Mouse (Mus musculus): ENCODE measurements around the gene Gm13723. TPM values are rescaled to one million over a fixed set of nuclear protein-coding genes. Genes with fewer than 3 reads are reported as not detected.

The Gm13723 gene
- polyA plus RNA-seq (2014; fragmentation: Nextera tagmentation; extraction: Ambion mirVana), result not detected in 2 replicates

DNA sequence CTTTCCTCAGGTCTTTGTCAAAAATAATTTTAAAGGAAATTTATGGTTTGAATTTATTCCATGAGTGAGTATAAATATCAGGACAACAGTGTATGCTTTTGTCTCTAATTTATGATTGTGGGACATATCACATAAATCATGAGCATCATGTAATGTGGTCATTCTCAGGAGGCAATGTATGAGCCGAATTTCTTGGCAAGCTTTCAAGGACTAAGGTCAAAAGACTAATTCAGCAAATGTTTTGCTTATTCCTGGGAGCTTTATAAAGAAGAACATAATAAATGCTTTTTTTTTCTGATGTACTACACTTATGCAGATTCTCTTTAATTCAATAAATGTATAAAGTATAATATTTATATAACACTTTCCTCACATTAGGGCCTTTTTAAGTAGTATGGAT lies at the start of gene Gm13723:
Gene Gm13723 (minus strand): TSS at position 101 of the 400 bp plus-strand sequence.
- ATAC-seq (ENCODE audit: insufficient read depth) (no peak), DNase-seq (peak; percentile 1)
- no peaks in the 10 kb centered on the region for H3K9me3 ChIP-seq (ENCODE audit: low read depth, low read length)
- no peaks in the 10 kb centered on the region for H3K4me1 ChIP-seq (ENCODE audit: insufficient read depth)
- no peak within 1 kb of the TSS for H3K9ac ChIP-seq
- 32% methylated on average over 1 of the region's 1 CpGs for WGBS
- H3K4me3 ChIP-seq (ENCODE audit: low read depth, low read length), result no peak within 1 kb of the TSS
- H3K4me2 ChIP-seq, result no peak within 1 kb of the TSS
- H3K27me3 ChIP-seq (ENCODE audit: insufficient read depth, low read length), result no peaks in the 10 kb centered on the region
- TF ChIP-seq CTCF (IDR thresholded peaks at IDR 0.05; ENCODE audit: low read depth), result no peak
- H3K36me3 ChIP-seq (ENCODE audit: insufficient read depth), result no peaks in the 10 kb centered on the region
- no peak within 1 kb of the TSS for H3K27ac ChIP-seq (ENCODE audit: low read depth)

DNA sequence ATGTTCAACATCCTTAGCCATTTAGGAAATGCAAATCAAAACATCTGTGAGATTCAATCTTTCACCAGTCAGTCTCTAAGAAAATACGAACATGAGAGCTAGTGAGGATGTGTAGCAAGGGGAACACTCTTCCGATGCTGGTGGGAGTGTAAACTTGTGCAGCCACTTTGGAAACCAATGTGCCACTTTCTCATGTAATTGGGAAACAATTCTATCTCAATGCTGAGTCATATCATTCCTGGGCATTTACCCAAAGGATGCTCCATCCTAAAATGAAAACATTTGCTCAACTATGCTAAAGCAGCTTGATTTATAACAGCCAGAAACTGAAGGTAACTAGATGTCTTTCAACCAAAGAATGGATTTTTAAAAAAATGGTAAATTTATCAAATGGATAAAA lies 31.0 kb upstream of the Gm13723 start:
- Histone ChIP-seq H3K9ac (no peak overlapping the region), H3K4me2 (no peak overlapping the region), H3K9me3 (ENCODE audit: low read depth, low read length) (no peaks in the 10 kb centered on the region), H3K27ac (ENCODE audit: low read depth) (no peak overlapping the region), H3K27me3 (ENCODE audit: insufficient read depth, low read length) (no peaks in the 10 kb centered on the region), H3K36me3 (ENCODE audit: insufficient read depth) (no peaks in the 10 kb centered on the region), H3K4me1 (ENCODE audit: insufficient read depth) (no peaks in the 10 kb centered on the region), H3K4me3 (ENCODE audit: low read depth, low read length) (no peak overlapping the region)
- 82% methylated on average over 2 of the region's 2 CpGs for WGBS
- ATAC-seq (ENCODE audit: insufficient read depth), result no peak
- DNase-seq, result no peak
- TF ChIP-seq CTCF (IDR thresholded peaks at IDR 0.05; ENCODE audit: low read depth), result no peak

DNA sequence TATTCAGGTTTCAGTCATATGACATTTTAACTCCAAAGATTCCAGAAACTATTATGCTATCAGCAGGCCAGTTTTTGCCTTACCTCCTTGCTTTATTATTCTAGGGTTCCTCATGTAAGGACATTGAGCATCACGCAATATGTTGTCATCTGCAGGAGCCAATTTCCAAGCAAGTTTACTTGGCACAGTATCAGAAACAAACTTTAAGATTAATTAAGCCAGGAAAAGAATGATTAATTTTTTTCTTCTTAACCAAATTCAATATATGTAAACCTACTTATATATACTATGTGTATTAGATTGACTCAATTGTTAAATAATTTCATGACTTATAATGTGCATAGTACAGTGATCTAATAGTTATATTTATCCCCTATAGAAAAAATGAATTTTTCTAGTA lies 17.5 kb upstream of the Gm13723 start, which contains the start of gene Olfr1097:
Gene Olfr1097 (minus strand): TSS at position 101 of the 400 bp plus-strand sequence.
- Histone ChIP-seq H3K4me3 (ENCODE audit: low read depth, low read length) (no peak within 1 kb of the TSS), H3K9ac (no peak within 1 kb of the TSS), H3K27ac (ENCODE audit: low read depth) (no peak within 1 kb of the TSS), H3K9me3 (ENCODE audit: low read depth, low read length) (no peaks in the 10 kb centered on the region), H3K27me3 (ENCODE audit: insufficient read depth, low read length) (no peaks in the 10 kb centered on the region), H3K4me1 (ENCODE audit: insufficient read depth) (no peaks in the 10 kb centered on the region), H3K36me3 (ENCODE audit: insufficient read depth) (no peaks in the 10 kb centered on the region), H3K4me2 (no peak within 1 kb of the TSS)
- DNase-seq, result no peak
- no peak for ATAC-seq (ENCODE audit: insufficient read depth)
- 88% methylated on average over 1 of the region's 1 CpGs for WGBS
- TF ChIP-seq CTCF (IDR thresholded peaks at IDR 0.05; ENCODE audit: low read depth), result no peak

DNA sequence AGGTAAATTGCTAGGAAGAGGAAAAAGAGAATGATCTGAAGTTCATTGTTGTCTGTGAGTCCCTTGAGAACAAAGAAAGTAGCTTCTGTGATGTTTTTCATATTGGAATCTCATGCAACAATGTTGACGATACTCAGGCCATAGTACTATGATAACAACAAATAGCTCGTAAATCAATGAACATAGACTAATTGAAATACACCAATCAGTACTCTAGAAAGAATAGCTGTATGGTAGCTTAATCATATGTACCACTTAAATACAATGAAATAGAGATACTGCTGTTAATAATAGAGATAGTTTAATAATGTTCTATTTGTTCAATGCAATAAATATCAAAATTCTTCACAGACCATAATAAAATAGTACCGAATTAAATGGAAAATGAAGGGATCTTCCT lies 23.0 kb downstream of the Gm13723 start, which contains the start of gene Olfr1095:
Gene Olfr1095 (minus strand): TSS at position 101 of the 400 bp plus-strand sequence.
- ATAC-seq (ENCODE audit: insufficient read depth), result no peak
- WGBS, result 83% methylated on average over 3 of the region's 3 CpGs
- no peak within 1 kb of the TSS for H3K27ac ChIP-seq (ENCODE audit: low read depth)

DNA sequence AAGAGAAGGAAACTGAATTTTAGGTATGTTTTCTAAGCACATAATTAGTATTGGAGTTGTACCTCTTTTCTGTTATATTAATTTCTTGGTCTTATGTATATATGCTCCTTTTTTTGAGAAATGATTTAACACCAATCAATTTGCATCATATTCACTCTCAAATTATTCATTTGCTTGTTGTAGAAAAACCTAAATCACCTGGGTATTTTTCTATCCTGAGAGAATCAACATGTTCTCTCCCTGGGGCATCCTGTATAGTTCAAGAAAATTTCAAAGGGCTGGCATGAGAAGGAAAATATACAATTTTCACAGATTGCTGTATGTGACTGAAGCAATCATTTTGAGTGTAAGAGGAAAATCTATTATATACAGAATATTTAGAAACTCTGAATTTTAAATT lies 50.2 kb downstream of the Gm13723 start, which contains the start of gene Olfr1094:
Gene Olfr1094 (plus strand): TSS at position 301 of the 400 bp plus-strand sequence.
- TF ChIP-seq CTCF (IDR thresholded peaks at IDR 0.05; ENCODE audit: low read depth), result no peak

More for the DNA sequence above, 23.0 kb downstream of the Gm13723 start, which contains the start of gene Olfr1095:
- TF ChIP-seq CTCF (IDR thresholded peaks at IDR 0.05; ENCODE audit: low read depth), result no peak
- Histone ChIP-seq H3K27me3 (ENCODE audit: insufficient read depth, low read length) (no peaks in the 10 kb centered on the region), H3K36me3 (ENCODE audit: insufficient read depth) (no peaks in the 10 kb centered on the region), H3K9me3 (ENCODE audit: low read depth, low read length) (no peaks in the 10 kb centered on the region), H3K4me2 (no peak within 1 kb of the TSS), H3K4me3 (ENCODE audit: low read depth, low read length) (no peak within 1 kb of the TSS), H3K9ac (no peak within 1 kb of the TSS), H3K4me1 (ENCODE audit: insufficient read depth) (no peaks in the 10 kb centered on the region)
- DNase-seq, result no peak

More for the DNA sequence above, 50.2 kb downstream of the Gm13723 start, which contains the start of gene Olfr1094:
- no peaks in the 10 kb centered on the region for H3K9me3 ChIP-seq (ENCODE audit: low read depth, low read length)
- H3K4me1 ChIP-seq (ENCODE audit: insufficient read depth), result no peaks in the 10 kb centered on the region
- no peak within 1 kb of the TSS for H3K27ac ChIP-seq (ENCODE audit: low read depth)
- no peak within 1 kb of the TSS for H3K4me3 ChIP-seq (ENCODE audit: low read depth, low read length)
- ATAC-seq (ENCODE audit: insufficient read depth), result no peak
- DNase-seq, result no peak
- H3K27me3 ChIP-seq (ENCODE audit: insufficient read depth, low read length), result no peaks in the 10 kb centered on the region
- no peak within 1 kb of the TSS for H3K4me2 ChIP-seq
- H3K9ac ChIP-seq, result no peak within 1 kb of the TSS
- no peaks in the 10 kb centered on the region for H3K36me3 ChIP-seq (ENCODE audit: insufficient read depth)

Other genes with a start within 250 kb of the Gm13723 start
- gene Olfr1084, start 235.1 kb downstream of the Gm13723 start, polyA plus RNA-seq (2014; fragmentation: Nextera tagmentation; extraction: Ambion mirVana), result not detected in 2 replicates
- not detected in 2 replicates for gene Olfr1085, start 212.8 kb downstream of the Gm13723 start, polyA plus RNA-seq (2014; fragmentation: Nextera tagmentation; extraction: Ambion mirVana)
- gene Olfr1086, start 194.7 kb downstream of the Gm13723 start, polyA plus RNA-seq (2014; fragmentation: Nextera tagmentation; extraction: Ambion mirVana), result not detected in 2 replicates
- not detected in 2 replicates for gene Olfr1087, start 176.4 kb downstream of the Gm13723 start, polyA plus RNA-seq (2014; fragmentation: Nextera tagmentation; extraction: Ambion mirVana)
- gene Olfr1089, start 141.1 kb downstream of the Gm13723 start, polyA plus RNA-seq (2014; fragmentation: Nextera tagmentation; extraction: Ambion mirVana), result not detected in 2 replicates
- gene Olfr1090, start 115.8 kb downstream of the Gm13723 start, polyA plus RNA-seq (2014; fragmentation: Nextera tagmentation; extraction: Ambion mirVana), result not detected in 2 replicates
- not detected in 2 replicates for gene Olfr1093, start 92.3 kb downstream of the Gm13723 start, polyA plus RNA-seq (2014; fragmentation: Nextera tagmentation; extraction: Ambion mirVana)
- not detected in 2 replicates for gene Olfr141, start 64.8 kb downstream of the Gm13723 start, polyA plus RNA-seq (2014; fragmentation: Nextera tagmentation; extraction: Ambion mirVana)
- gene Olfr1094, start 50.1 kb downstream of the Gm13723 start, polyA plus RNA-seq (2014; fragmentation: Nextera tagmentation; extraction: Ambion mirVana), result not detected in 2 replicates
- not detected in 2 replicates for gene Olfr1095, start 23.1 kb downstream of the Gm13723 start, polyA plus RNA-seq (2014; fragmentation: Nextera tagmentation; extraction: Ambion mirVana)
- gene Olfr1097, start 17.4 kb upstream of the Gm13723 start, polyA plus RNA-seq (2014; fragmentation: Nextera tagmentation; extraction: Ambion mirVana), result not detected in 2 replicates
- not detected in 2 replicates for gene Olfr1098, start 49.7 kb upstream of the Gm13723 start, polyA plus RNA-seq (2014; fragmentation: Nextera tagmentation; extraction: Ambion mirVana)
- not detected in 2 replicates for gene Olfr1099, start 85.9 kb upstream of the Gm13723 start, polyA plus RNA-seq (2014; fragmentation: Nextera tagmentation; extraction: Ambion mirVana)
- gene Olfr1100, start 105.2 kb upstream of the Gm13723 start, polyA plus RNA-seq (2014; fragmentation: Nextera tagmentation; extraction: Ambion mirVana), result not detected in 2 replicates
- gene Olfr1101, start 116.4 kb upstream of the Gm13723 start, polyA plus RNA-seq (2014; fragmentation: Nextera tagmentation; extraction: Ambion mirVana), result not detected in 2 replicates
- not detected in 2 replicates for gene Olfr1102, start 123.6 kb upstream of the Gm13723 start, polyA plus RNA-seq (2014; fragmentation: Nextera tagmentation; extraction: Ambion mirVana)
- not detected in 2 replicates for gene Olfr1104, start 152.3 kb upstream of the Gm13723 start, polyA plus RNA-seq (2014; fragmentation: Nextera tagmentation; extraction: Ambion mirVana)
- gene Olfr1105, start 161.7 kb upstream of the Gm13723 start, polyA plus RNA-seq (2014; fragmentation: Nextera tagmentation; extraction: Ambion mirVana), result not detected in 2 replicates
- gene Olfr1106, start 177.5 kb upstream of the Gm13723 start, polyA plus RNA-seq (2014; fragmentation: Nextera tagmentation; extraction: Ambion mirVana), result not detected in 2 replicates
- gene Olfr1107, start 201.0 kb upstream of the Gm13723 start, polyA plus RNA-seq (2014; fragmentation: Nextera tagmentation; extraction: Ambion mirVana), result not detected in 2 replicates
- not detected in 2 replicates for gene Olfr1109, start 221.2 kb upstream of the Gm13723 start, polyA plus RNA-seq (2014; fragmentation: Nextera tagmentation; extraction: Ambion mirVana)
- not detected in 2 replicates for gene Olfr259, start 239.8 kb upstream of the Gm13723 start, polyA plus RNA-seq (2014; fragmentation: Nextera tagmentation; extraction: Ambion mirVana)

Data from lung, embryonic 14.5 days (tissue).